Mouse (Mus musculus) c-Kit-positive CD71-negative TER-119-negative erythroid progenitor cells, embryonic 14.5 days (primary cell): ENCODE data around the gene Cdc42se1.

Source experiments
- DNase-seq: peaks from one replicate; pipeline ENCODE4 v3.0.0-alpha.2; 2013; ENCODE audit warnings: low read depth

Gene Cdc42se1

GRCm38 (mm10) chr3:95284501-95285281 lies 56.2 kb downstream of the Cdc42se1 start:
- DNase-seq = no peak

GRCm38 (mm10) chr3:95285390-95285789 lies 56.9 kb downstream of the Cdc42se1 start:
- no peak for DNase-seq
